Mouse (Mus musculus) right cerebral cortex, postnatal 14 days (tissue): ENCODE results near the gene Rabep1.

Experiments
- DNase-seq: peaks from one replicate; pipeline ENCODE4 v3.0.0; 2022

Rabep1 gene

GRCm38 (mm10) chr11:70844559-70845456 lies at the start of gene Rabep1:
TSS of gene Rabep1 (plus strand) at chr11:70844778.
- DNase-seq = peak; percentile 98

GRCm38 (mm10) chr11:70802208-70802864 lies 42.2 kb upstream of the Rabep1 start:
- no peak for DNase-seq

GRCm38 (mm10) chr11:70802865-70803261 lies 41.7 kb upstream of the Rabep1 start:
- no peak for DNase-seq

GRCm38 (mm10) chr11:70803711-70804200 lies 40.8 kb upstream of the Rabep1 start:
- DNase-seq = no peak

- no peak for DNase-seq
Measured at GRCm38 (mm10) chr11:70804395-70804794, 40.2 kb upstream of the Rabep1 start.

- no peak for DNase-seq
Measured at GRCm38 (mm10) chr11:70805641-70806175, 38.9 kb upstream of the Rabep1 start.

- no peak for DNase-seq
Measured at GRCm38 (mm10) chr11:70806697-70807096, 37.9 kb upstream of the Rabep1 start.

- no peak for DNase-seq
Measured at GRCm38 (mm10) chr11:70807630-70808029, 36.9 kb upstream of the Rabep1 start.

GRCm38 (mm10) chr11:70808101-70808500 lies 36.5 kb upstream of the Rabep1 start:
- DNase-seq = no peak

GRCm38 (mm10) chr11:70809011-70809410 lies 35.6 kb upstream of the Rabep1 start:
- DNase-seq = no peak

- DNase-seq = no peak
Measured at GRCm38 (mm10) chr11:70811041-70811440, 33.5 kb upstream of the Rabep1 start.

GRCm38 (mm10) chr11:70811471-70812240 lies 32.9 kb upstream of the Rabep1 start:
- DNase-seq = no peak

- DNase-seq = no peak
Measured at GRCm38 (mm10) chr11:70812365-70812764, 32.2 kb upstream of the Rabep1 start, which contains the start of gene Scimp. TSS of gene Scimp (minus strand) at chr11:70812586.

- DNase-seq = no peak
Measured at GRCm38 (mm10) chr11:70815071-70815470, 29.5 kb upstream of the Rabep1 start.

GRCm38 (mm10) chr11:70815498-70816078 lies 29.0 kb upstream of the Rabep1 start:
- DNase-seq = peak; percentile 31

GRCm38 (mm10) chr11:70816770-70817169 lies 27.8 kb upstream of the Rabep1 start:
- DNase-seq = peak; percentile 11

- DNase-seq = no peak
Measured at GRCm38 (mm10) chr11:70820120-70820519, 24.5 kb upstream of the Rabep1 start.

GRCm38 (mm10) chr11:70821728-70822591 lies 22.6 kb upstream of the Rabep1 start:
- no peak for DNase-seq

- no peak for DNase-seq
Measured at GRCm38 (mm10) chr11:70826207-70826606, 18.4 kb upstream of the Rabep1 start.

GRCm38 (mm10) chr11:70828975-70829615 lies 15.5 kb upstream of the Rabep1 start:
- DNase-seq = no peak

- DNase-seq = no peak
Measured at GRCm38 (mm10) chr11:70831201-70831600, 13.4 kb upstream of the Rabep1 start.
